Mouse (Mus musculus) naive thymus-derived CD4-positive, alpha-beta T cell, adult 2 months (primary cell): ENCODE results near the gene Myt1l.

Experiments used
- DNase-seq: peaks from one replicate; pipeline ENCODE4 v3.0.0-alpha.2; 2011; ENCODE audit warnings: low read depth

The Myt1l gene

DNA sequence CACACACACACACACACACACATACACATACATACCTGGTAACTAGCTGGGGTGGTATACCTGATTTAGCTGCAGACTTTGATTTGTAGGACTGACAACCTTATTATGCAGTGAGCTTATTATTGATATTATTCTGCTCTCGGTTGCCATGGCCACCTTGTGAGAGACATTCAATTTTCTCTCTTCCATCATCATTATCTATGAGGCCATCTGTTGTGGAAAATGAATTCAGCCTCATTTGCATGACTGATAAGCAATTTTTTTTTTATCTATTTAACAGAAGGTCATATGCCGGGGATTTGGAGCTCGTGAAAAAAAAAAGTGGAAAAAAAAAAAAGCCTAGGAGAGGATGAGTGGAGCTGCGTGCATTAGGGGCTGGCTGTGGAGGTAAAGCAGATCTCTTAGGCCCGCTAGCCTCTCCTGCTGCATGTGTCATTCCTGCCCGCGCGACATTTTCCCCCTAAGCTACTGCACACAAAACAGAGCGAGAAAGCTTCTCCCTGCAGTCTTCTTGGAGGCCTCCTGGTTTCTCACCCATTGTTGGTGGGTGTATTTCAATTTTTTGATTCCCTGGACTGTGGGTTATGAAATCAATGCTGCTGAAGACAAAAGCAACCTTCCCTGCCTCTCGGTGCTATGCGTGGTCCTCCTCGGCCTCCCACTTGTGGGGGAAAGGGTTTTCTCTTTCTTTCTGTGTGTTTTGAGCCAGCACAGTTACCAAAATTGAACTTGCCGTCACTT is at the start of gene Myt1l:
Myt1l (plus strand) TSS at position 354 of the 741 bp plus-strand sequence.
- no peak for DNase-seq

DNA sequence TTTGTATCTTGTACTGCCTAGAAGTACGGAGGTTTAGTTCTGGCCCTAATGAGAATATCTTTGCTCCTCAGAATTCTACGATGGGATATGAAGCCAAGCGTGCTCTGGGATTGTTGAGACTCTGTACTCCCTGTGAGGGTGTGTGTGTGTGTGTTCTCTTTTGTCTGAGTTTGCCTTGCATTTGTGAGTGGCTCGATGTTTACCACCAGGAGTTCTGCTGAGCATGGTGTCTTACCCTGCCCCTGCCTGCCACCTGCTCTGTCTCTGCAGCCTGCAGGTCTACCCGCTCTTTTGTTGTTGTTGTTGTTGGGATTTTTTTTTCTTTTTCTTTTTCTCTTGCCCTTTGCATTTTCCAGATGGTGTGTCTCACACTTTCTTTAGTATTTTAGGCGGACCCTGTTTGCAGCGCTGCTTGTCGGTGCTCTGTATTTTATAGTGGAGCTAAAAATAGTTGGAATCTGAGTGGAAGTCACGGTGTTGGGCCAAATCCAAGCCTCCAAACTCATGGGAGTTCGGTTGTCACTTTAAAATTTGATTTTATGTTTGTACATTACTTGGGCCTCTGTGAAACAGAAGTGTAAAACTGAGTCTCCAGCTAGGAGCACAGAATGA is 41.7 kb upstream of the Myt1l start:
- DNase-seq: no peak

DNA sequence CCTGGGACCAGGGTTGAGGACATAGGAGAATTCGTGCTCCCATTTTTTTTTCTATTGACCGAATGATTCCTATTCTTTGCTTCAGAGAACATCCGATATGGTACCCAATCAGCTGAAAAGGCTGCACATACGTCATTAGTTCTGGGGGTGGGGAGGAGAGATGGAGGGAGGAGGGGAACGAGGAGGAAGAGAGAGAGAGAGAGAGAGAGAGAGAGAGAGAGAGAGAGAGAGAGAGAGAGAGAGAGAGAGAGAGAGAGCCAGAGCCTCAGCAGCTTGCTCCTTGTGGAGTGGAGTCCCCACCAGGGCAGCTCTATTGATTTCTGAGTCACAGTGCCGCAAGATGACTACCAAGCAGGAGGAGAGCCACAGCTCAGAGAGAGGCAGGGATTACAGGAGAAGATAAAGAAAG is 1.9 kb upstream of the Myt1l start:
- no peak for DNase-seq

DNA sequence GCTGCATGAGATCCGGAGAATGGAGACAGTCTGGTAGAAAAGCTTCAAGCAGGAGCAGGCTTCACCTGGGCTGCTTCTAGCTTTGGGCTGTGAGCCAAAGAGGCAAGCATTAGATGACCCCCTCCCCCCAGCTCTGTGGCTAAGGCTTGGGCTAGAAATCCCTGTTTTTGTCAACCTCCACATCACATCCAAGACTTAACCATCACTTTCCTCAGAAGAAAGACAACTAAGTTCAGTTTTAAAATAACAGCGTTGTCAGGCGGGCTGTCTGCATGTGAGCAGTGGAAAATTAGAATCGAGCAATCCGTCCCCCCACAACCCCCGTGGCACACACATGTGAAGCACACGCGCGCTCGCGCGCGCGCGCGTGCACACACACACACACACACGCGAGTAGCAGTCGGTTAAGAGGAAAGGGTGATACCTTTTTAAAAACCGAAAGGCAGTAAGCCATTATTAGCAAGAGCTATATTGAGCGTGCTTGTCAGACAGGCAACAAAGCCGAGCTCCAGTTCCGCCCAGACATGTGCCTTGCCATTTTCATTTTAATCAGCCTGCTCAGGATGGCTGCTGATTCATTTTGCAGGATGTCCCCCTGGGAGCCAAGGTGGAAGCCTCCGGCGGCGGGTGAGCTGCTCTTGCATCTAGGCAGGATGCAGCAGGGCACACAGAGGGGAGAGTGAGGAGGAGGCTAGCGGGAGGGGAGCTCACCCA is 979 bp upstream of the Myt1l start:
- DNase-seq: no peak

DNA sequence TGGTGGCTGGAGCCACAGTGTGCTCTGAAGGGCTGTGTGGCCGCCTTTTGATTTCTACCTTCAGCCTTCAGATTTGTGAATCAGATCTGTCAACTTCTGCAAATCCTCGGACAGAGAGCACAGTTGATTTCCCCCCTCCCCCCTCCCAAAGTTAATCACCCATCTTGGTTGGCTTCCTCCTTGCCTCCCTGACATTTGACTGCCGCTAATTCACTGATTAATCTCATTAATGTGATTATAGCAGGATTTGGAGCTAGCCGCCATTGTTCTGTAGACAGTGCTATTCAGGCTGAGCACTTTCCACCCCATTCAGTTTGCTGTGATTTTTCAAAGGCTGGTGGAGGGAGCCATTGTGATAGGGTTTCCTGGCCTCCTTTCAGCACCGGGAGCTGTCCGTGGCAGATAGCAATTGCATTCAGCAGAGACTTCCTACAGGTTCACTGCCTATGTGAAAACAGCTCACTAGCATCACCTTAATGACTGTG is 2.1 kb downstream of the Myt1l start:
- DNase-seq: no peak

DNA sequence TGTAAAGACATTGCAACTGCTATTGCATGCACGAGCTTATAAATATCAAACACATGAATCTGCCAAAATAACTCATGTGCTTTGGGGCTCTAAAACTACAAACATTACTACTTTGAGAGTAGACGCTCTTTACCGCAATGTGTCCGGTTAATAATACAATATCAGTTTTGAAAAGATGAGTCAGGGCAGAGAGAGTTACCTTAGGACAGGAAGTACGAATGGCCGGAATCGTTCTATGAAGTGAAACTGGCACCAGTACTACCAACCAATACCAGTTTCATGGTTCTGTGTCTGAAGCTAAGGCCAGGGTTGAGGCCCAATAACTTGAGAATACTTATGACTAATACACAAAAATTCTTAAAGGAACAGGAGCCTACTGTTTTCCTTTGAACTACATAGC is 2.6 kb downstream of the Myt1l start:
- no peak for DNase-seq

DNA sequence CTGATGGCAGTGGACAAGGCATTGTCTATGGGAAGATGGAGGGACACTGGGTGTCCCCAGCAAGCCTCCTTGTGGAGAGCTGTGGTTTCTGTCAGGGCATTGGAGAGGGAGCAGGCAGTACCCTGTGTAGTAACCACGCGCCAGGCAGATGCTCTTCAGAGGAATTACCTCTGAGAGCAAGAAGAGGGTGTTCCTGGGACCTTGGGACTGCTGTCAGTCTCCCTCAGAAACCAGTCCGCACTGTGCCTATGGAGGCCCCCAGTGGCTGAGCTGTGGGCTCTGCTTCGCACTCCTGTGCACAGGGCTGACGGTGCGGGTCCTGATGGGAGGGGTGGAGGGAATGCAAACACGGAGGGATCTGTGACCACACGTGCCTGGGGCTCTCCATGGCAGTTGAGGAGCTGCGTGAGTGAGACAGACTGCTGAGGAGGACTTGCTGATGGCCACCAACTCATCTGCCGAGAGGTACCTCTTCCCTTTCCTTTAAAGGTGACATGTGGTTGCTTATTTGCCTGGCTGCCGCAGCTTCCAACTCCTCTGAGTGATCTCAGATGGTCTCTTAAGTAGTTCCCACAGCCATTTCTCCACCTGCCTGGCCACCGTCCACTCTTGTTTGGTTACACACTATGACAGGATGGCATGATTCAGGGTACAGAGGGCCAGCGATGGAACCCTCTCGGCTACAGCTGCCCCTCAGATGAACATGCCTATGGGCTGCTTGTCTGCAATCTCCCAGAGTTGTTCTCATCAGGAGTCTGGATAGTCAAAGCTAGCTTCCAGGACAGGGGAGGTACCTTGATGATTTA is 5.1 kb downstream of the Myt1l start:
- DNase-seq: no peak

DNA sequence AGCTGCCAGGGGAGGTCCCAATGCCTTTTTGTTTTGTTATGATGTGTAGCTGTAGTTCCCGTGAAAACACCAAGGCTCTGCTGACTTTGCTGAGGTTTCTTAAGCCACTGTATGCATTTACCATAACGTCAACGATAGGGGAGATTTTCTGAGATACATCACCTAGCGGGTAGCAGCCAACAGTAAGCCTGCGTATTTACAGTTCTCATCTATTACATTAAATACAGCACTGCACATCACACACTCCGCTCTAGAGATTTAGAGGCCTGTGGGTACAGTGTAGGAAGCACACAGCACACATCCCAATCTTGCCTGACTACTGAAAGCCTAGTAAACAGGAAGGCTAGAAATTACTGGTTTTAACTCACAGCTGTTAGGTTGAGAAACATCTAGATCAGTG is 6.1 kb downstream of the Myt1l start:
- DNase-seq: no peak

DNA sequence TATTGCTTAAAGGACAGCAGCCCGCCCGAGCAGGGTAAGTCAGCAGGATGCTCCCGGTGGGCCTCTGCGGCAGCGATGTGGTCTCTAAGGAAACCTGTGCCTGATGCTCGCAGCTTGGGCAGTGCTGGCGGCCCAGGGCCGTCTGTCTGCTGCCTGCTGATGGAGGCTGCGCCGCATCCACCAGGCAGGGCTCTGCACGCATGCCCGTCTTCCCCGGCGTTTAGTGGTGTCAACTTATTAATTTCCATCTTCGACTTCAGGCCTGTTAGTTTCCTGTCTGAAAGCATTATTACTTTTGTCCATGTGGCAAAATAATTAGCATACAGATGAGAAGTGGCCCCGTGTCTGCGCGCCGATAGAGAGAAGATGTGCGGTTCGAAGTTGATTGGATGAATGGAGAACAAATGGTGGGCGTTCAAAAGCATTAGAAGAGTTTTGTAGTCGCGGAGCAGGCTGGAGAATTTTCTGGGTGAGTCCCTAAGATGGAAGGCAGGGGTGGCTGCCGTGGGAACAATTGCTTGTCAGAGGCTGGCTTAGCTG is 6.6 kb downstream of the Myt1l start:
- DNase-seq: no peak

DNA sequence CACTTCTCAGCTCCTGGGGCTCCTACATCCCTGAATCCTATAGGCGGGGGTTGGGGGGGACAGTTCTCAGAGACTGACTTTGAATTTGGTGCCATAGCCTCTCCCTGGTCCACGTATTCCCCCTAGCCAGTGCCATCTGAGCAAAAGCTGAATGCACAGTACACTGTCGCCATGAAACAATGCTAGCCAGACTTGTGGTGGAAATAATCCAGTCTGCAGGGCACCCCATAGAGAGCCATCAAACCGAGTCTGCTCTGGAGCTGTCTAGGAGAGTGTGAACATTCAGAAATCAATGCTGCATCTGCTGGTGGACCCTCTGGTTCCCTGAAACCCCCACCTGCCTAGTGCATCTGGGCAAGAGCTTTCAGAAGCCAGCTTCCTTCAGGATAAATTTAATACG is 9.7 kb downstream of the Myt1l start:
- no peak for DNase-seq

DNA sequence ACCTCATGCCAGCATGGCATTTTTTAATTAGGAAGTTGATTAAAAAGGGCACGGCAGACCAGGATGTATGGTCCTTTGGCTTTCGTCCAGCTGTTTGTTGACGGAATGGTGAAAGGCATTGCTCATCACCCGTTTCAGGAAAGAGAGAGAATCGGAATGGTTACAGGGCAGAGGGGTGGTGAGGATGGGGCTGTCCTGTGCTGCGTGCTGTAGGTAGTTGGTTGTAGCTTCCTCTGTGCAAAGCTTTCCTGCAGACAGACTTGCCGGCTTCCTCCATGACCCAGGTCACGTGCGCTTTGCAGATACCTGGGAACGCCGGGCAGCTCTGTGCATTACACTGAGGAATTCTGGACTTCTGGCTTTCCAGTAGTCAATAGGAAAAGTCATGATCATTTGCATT is 10.3 kb downstream of the Myt1l start:
- no peak for DNase-seq

DNA sequence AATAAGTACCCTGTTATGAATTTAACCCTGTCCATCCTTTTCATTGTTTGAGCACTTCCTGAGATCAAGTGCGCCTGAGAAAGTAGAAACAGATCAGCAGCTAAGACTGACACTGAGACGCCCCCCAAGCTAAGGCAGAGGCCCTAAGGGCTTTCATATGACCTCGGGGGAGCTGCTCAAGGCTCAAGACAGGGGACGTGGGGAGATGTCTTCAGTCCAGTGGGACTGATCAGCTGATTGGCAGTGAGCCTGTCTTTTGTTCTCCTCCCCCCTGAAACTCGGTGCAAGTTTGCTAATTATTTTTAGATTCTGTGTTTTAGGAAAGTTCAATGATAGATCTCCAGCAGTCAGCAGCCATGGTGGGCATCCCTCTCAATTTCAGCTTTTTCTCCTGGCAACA is 10.9 kb downstream of the Myt1l start:
- DNase-seq: no peak

DNA sequence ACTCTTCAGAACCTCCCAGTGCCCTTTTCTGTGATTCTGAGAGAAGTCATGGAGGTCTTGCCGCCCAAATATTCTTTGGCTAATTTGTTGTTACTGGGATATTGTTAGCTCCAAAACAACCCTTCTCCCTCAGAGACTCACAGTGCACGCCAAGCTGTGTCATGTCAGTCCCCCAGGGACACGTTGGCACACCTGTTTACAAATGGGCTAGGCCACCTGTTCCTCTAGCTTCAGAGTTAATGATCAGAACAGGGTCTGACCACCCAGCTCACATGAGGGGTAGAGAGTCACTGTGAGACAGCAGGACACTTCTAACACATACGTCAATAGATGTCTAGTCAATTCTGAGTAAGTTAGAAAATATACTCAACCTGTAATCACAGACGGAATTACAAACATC is 12.6 kb downstream of the Myt1l start:
- DNase-seq: no peak

DNA sequence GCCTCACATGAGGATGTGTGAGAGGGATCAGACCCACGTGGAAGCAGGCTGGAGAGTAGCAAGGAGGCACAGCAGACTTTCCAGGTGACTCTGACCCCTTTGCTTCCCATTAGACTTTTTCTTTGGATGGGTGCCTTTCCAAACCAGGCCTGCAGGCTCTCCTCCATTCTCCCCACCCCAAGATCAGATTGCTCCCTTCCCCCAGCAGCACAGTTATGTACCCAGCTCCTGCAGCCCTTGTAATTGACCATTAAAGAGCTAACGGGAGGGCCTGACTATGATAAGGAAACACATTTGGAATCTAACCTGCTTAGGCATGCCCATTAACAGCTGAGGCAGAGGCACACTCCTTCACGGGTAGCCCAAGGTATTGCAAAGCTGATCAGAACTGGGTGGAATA is 17.9 kb downstream of the Myt1l start:
- no peak for DNase-seq

DNA sequence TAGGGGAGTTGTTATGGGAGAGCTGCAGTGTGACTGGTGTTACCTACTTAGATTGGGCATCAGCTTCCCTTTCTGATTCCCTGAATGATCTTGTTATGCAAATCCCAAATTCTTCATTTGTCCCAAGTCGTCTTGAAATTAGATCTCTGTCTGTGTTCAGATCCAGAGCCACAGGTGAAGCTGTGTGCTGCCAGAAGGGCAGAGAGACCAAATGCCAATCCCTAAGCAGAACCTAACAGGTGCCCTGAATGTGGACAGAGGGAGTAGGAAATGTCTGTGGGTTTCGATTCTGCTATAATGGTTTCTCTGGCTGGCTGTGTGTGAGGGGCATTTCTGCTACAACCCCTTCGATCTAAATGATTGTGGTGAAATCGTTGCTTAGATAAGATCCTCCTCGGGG is 18.9 kb downstream of the Myt1l start:
- DNase-seq: no peak

DNA sequence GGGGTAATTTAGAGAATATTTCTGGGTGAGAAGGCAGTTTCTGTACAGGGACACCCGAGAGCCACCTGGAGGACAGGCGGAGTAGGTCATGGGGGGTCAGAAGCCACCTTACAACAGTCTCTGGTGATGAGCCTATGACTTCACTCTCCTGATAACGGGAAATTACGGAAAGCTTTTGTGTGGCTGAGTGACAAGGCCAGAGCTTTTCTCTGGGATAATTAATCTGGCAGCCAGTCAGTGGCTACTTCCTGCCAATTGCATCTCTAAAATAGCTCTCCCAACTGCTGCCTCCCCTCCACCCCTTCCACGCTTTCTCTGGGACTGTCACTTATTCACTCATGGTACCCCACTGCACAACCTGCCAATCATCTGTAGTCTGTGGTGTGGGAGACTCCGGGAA is 19.6 kb downstream of the Myt1l start:
- DNase-seq: no peak

DNA sequence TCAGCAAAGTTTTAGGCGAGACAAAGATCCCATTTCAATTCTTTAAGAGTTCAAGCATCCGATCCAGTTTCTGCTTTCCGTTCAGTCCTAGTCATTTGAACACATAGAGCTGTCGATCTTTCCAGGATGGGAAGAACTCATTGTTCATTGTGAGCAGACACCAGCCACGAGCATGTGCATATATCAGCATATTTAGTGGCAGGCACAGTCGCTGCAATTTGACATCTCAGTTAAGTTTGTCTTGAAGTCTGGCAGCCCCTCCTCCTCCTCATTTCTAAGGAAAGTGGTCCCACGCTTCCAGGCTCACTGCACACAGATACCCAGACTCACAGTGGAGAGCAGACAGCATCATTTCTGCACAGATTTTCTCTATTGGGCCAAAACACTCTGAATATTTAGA is 25.0 kb downstream of the Myt1l start:
- no peak for DNase-seq

DNA sequence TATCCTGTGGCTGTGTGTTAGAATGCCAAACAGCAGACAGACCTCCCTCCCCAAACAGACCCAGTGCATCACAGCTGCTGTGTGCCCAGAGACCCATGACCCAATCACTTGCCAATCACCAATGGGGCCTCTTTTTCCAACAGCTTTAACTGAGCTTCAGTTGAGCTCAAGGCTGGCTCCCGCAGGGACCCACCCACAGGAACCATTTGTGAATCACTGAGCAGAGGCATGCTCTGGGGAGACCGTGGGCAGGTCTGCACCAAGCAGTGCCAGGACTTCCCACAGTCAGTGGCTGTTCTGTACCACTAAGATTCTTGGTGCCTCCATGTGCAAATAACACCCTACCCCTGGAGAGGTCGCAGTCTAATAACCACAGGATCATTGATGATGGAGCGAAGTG is 27.5 kb downstream of the Myt1l start:
- no peak for DNase-seq

DNA sequence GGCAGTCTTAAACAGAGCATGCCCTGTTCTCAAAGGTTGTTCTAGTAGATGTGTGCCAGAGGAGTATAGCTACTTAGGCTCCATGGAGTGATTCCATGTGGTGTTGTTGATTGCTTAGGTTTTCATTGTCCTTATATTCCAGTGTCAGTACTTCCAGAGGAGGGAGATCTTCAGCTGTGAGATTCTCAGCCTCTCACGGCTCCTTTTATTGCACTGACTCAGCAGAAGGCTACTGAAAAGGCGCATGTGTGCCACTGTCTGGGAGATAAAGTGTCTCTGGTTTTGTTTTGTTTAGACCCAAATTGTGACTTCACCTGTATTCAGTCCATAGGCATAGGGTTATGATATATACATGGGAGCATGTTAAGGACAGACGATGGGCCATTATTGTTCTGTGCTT is 28.2 kb downstream of the Myt1l start:
- no peak for DNase-seq

DNA sequence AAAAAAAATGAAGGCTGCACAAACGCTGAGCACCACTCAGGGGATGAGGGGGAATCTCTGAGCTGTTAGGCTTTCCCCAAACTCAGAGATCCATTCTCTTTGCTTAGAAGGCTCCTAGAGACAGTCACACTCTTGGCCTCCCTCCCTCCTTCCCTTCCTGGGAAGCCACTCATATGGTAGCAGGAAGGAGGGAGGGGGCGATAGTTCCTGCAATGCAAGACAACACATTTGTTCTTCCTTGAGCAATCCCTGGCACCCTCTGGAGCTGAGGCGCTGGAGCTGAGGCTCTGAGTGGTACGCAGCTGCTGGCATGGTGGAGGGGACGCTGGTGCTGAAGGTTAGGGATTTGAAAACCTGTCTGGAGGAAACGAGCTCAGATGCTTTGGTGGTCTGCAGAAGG is 28.7 kb downstream of the Myt1l start:
- no peak for DNase-seq

DNA sequence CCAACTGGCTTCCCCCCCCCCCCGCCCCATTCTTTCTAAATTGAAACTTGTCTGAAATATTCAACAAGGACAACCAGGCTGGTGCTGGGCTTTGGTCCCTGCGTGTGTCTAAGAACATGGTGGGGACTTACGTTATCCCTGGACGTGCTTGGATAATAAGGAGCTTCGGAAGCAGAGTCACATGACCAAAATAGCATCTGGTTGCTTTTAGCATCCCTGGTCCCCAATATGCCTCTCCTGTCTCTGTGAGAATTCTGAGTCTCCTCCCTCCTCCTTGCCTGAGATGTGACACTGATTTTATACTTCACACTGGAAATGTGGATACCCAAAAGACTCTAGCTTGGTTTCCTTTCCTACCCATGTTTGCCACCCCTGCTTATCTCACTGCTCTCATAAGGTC is 31.6 kb downstream of the Myt1l start:
- DNase-seq: no peak

DNA sequence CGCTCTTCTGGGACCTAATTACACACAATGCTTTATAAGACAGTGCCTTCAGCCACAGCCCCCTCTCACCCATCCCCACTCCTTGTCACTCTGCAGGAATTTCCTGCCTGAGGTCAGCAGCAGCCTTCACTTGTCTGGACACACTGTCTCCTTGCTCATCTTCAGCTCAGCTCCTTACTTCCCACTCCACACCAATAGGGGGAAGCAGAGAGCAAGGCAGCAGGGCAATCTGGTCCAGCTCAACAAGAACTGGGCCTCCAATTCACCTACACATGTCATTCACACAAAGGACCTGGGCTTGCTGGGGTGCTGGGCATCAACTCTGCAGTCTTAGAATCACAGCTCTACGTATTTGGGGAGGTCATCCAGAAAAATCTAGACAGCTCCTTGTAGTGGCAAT is 33.0 kb downstream of the Myt1l start:
- DNase-seq: no peak
